Mouse (Mus musculus): ENCODE results near the gene Fgd3. TPM values are rescaled to one million over a fixed set of nuclear protein-coding genes. Genes with fewer than 3 reads are reported as not detected.
A peak's percentile ranks its signal among the peaks of the same experiment; 100 is the strongest.

Fgd3 gene
- polyA plus RNA-seq, 1 experiment from 2014 or later, result 0.74 TPM

GRCm38 (mm10) chr13:49252113-49252512 lies 68.0 kb downstream of the Fgd3 start:
- H3K4me1 ChIP-seq, result peaks cover 22% of the 10 kb centered on the region
- WGBS, result 69% methylated on average over 2 of the region's 2 CpGs
- H3K9me3 ChIP-seq (replicated peaks), result no peaks in the 10 kb centered on the region
- ATAC-seq (replicated peaks; ENCODE audit: low FRiP score), result no peak
- H3K27ac ChIP-seq, result no peak overlapping the region
- H3K9ac ChIP-seq, result no peak overlapping the region
- H3K4me2 ChIP-seq, result no peak overlapping the region
- H3K36me3 ChIP-seq, result no peaks in the 10 kb centered on the region
- H3K4me3 ChIP-seq (replicated peaks), result no peak overlapping the region
- peaks cover 15% of the 10 kb centered on the region for H3K27me3 ChIP-seq

- Histone ChIP-seq H3K9me3 (replicated peaks) (no peaks in the 10 kb centered on the region), H3K4me2 (no peak overlapping the region), H3K9ac (no peak overlapping the region), H3K4me3 (replicated peaks) (no peak overlapping the region), H3K36me3 (no peaks in the 10 kb centered on the region), H3K27ac (no peak overlapping the region), H3K4me1 (peaks cover 22% of the 10 kb centered on the region), H3K27me3 (peaks cover 25% of the 10 kb centered on the region)
- WGBS, result 45% methylated on average over 4 of the region's 4 CpGs
- ATAC-seq (replicated peaks; ENCODE audit: low FRiP score), result no peak
These were observed 69.2 kb downstream of the Fgd3 start for GRCm38 (mm10) chr13:49250716-49251517.

GRCm38 (mm10) chr13:49249634-49250033 lies 70.5 kb downstream of the Fgd3 start:
- Histone ChIP-seq H3K27me3 (peaks cover 29% of the 10 kb centered on the region), H3K9ac (no peak overlapping the region), H3K4me3 (replicated peaks) (no peak overlapping the region), H3K4me1 (peaks cover 22% of the 10 kb centered on the region), H3K27ac (no peak overlapping the region), H3K36me3 (no peaks in the 10 kb centered on the region), H3K9me3 (replicated peaks) (no peaks in the 10 kb centered on the region), H3K4me2 (no peak overlapping the region)
- 59% methylated on average over 2 of the region's 2 CpGs for WGBS
- ATAC-seq (replicated peaks; ENCODE audit: low FRiP score), result peak; percentile 60; the same call in 1 of the 2 replicates

GRCm38 (mm10) chr13:49248923-49249322 lies 71.2 kb downstream of the Fgd3 start:
- Histone ChIP-seq H3K36me3 (no peaks in the 10 kb centered on the region), H3K4me2 (no peak overlapping the region), H3K4me3 (replicated peaks) (no peak overlapping the region), H3K4me1 (peaks cover 22% of the 10 kb centered on the region), H3K27ac (no peak overlapping the region), H3K9me3 (replicated peaks) (no peaks in the 10 kb centered on the region), H3K9ac (no peak overlapping the region), H3K27me3 (peaks cover 29% of the 10 kb centered on the region)
- 60% methylated on average over 3 of the region's 3 CpGs for WGBS
- ATAC-seq (replicated peaks; ENCODE audit: low FRiP score), result no peak

GRCm38 (mm10) chr13:49248467-49248862 lies 71.6 kb downstream of the Fgd3 start, which contains the start of gene Susd3:
Gene Susd3 (minus strand): TSS chr13:49248706.
- Histone ChIP-seq H3K27ac (peak within 1 kb of the TSS; percentile 24; the same call in 1 of the 2 replicates), H3K4me2 (peak within 1 kb of the TSS; percentile 89), H3K36me3 (no peaks in the 10 kb centered on the region), H3K4me3 (replicated peaks) (peak within 1 kb of the TSS; percentile 50), H3K9me3 (replicated peaks) (no peaks in the 10 kb centered on the region), H3K9ac (peak within 1 kb of the TSS; percentile 34; the same call in 1 of the 2 replicates), H3K27me3 (peaks cover 29% of the 10 kb centered on the region), H3K4me1 (peaks cover 22% of the 10 kb centered on the region)
- WGBS, result 13% methylated on average over 6 of the region's 8 CpGs
- ATAC-seq (replicated peaks; ENCODE audit: low FRiP score), result no peak

- Histone ChIP-seq H3K4me3 (replicated peaks) (peak overlapping the region; percentile 50), H3K4me1 (peaks cover 22% of the 10 kb centered on the region), H3K27me3 (peaks cover 29% of the 10 kb centered on the region), H3K4me2 (peak overlapping the region; percentile 89), H3K9me3 (replicated peaks) (no peaks in the 10 kb centered on the region), H3K9ac (peak overlapping the region; percentile 34; the same call in 1 of the 2 replicates), H3K36me3 (no peaks in the 10 kb centered on the region), H3K27ac (peak overlapping the region; percentile 24; the same call in 1 of the 2 replicates)
- peak; percentile 64 for ATAC-seq (replicated peaks; ENCODE audit: low FRiP score)
- WGBS, result under 1% methylated on average over 58 of the region's 58 CpGs
These were observed 72.2 kb downstream of the Fgd3 start for GRCm38 (mm10) chr13:49247740-49248466.

- no peaks in the 10 kb centered on the region for H3K36me3 ChIP-seq
- H3K4me1 ChIP-seq, result peaks cover 22% of the 10 kb centered on the region
- WGBS, result 32% methylated on average over 12 of the region's 12 CpGs
- peak overlapping the region; percentile 89 for H3K4me2 ChIP-seq
- H3K27ac ChIP-seq, result no peak overlapping the region
- H3K9me3 ChIP-seq (replicated peaks), result no peaks in the 10 kb centered on the region
- no peak for ATAC-seq (replicated peaks; ENCODE audit: low FRiP score)
- H3K4me3 ChIP-seq (replicated peaks), result peak overlapping the region; percentile 50
- H3K9ac ChIP-seq, result peak overlapping the region; percentile 34; the same call in 1 of the 2 replicates
- H3K27me3 ChIP-seq, result peaks cover 29% of the 10 kb centered on the region
These were observed 72.8 kb downstream of the Fgd3 start for GRCm38 (mm10) chr13:49247232-49247739.

- H3K27me3 ChIP-seq, result peaks cover 29% of the 10 kb centered on the region
- 77% methylated on average over 2 of the region's 2 CpGs for WGBS
- peak overlapping the region; percentile 22; the same call in 1 of the 2 replicates for H3K4me2 ChIP-seq
- no peak overlapping the region for H3K9ac ChIP-seq
- peak overlapping the region; percentile 50; the same call in 1 of the 2 replicates for H3K4me3 ChIP-seq (replicated peaks)
- no peaks in the 10 kb centered on the region for H3K9me3 ChIP-seq (replicated peaks)
- ATAC-seq (replicated peaks; ENCODE audit: low FRiP score), result no peak
- H3K27ac ChIP-seq, result no peak overlapping the region
- peaks cover 22% of the 10 kb centered on the region for H3K4me1 ChIP-seq
- H3K36me3 ChIP-seq, result no peaks in the 10 kb centered on the region
These were observed 73.5 kb downstream of the Fgd3 start for GRCm38 (mm10) chr13:49246626-49247025.

- H3K4me2 ChIP-seq, result no peak overlapping the region
These were observed 74.1 kb downstream of the Fgd3 start for GRCm38 (mm10) chr13:49246011-49246410.

GRCm38 (mm10) chr13:49245251-49245650 lies 74.9 kb downstream of the Fgd3 start:
- no peak overlapping the region for H3K27ac ChIP-seq
- H3K36me3 ChIP-seq, result no peaks in the 10 kb centered on the region
- H3K4me3 ChIP-seq (replicated peaks), result no peak overlapping the region
- no peak overlapping the region for H3K9ac ChIP-seq
- WGBS, result 59% methylated on average over 4 of the region's 4 CpGs
- peaks cover 29% of the 10 kb centered on the region for H3K27me3 ChIP-seq
- ATAC-seq (replicated peaks; ENCODE audit: low FRiP score), result 0 out of 2 replicates have a peak, but pooled peaks have one; percentile 27
- H3K4me2 ChIP-seq, result no peak overlapping the region
- H3K9me3 ChIP-seq (replicated peaks), result no peaks in the 10 kb centered on the region
- H3K4me1 ChIP-seq, result peaks cover 22% of the 10 kb centered on the region

More at GRCm38 (mm10) chr13:49246011-49246410, 74.1 kb downstream of the Fgd3 start:
- no peaks in the 10 kb centered on the region for H3K9me3 ChIP-seq (replicated peaks)
- no peak overlapping the region for H3K9ac ChIP-seq
- H3K4me3 ChIP-seq (replicated peaks), result 0 out of 2 replicates have a peak overlapping the region, but pooled peaks have one; percentile 50
- WGBS, result 83% methylated on average over 3 of the region's 3 CpGs
- H3K4me1 ChIP-seq, result peaks cover 22% of the 10 kb centered on the region
- peaks cover 29% of the 10 kb centered on the region for H3K27me3 ChIP-seq
- ATAC-seq (replicated peaks; ENCODE audit: low FRiP score), result no peak
- peak overlapping the region; percentile 49; the same call in 1 of the 2 replicates for H3K27ac ChIP-seq
- H3K36me3 ChIP-seq, result no peaks in the 10 kb centered on the region

- H3K36me3 ChIP-seq, result no peaks in the 10 kb centered on the region
- WGBS, result 94% methylated on average over 2 of the region's 2 CpGs
These were observed 76.6 kb downstream of the Fgd3 start for GRCm38 (mm10) chr13:49243492-49243891.

More at GRCm38 (mm10) chr13:49243492-49243891, 76.6 kb downstream of the Fgd3 start:
- H3K27me3 ChIP-seq, result peaks cover 28% of the 10 kb centered on the region
- no peaks in the 10 kb centered on the region for H3K9me3 ChIP-seq (replicated peaks)
- H3K9ac ChIP-seq, result no peak overlapping the region
- no peak overlapping the region for H3K4me2 ChIP-seq
- no peak overlapping the region for H3K27ac ChIP-seq
- no peak overlapping the region for H3K4me3 ChIP-seq (replicated peaks)
- peaks cover 13% of the 10 kb centered on the region for H3K4me1 ChIP-seq
- no peak for ATAC-seq (replicated peaks; ENCODE audit: low FRiP score)

Measured in kidney, embryonic 15.5 days (tissue).